Mouse (Mus musculus) heart, adult 8-10 months (tissue): ENCODE results near the gene Rtp1. TPM values are rescaled to one million over a fixed set of nuclear protein-coding genes. Genes with fewer than 3 reads are reported as not detected.
A peak's percentile ranks its signal among the peaks of the same experiment; 100 is the strongest.

Experiments
- DNase-seq: peaks from one replicate; pipeline ENCODE4 v3.0.0; 2022; ENCODE audit warnings: low spot score
- total RNA-seq, 4 experiments: library from RNA; stranded (reverse); gene quantifications; 2 replicates each; pipeline ENCODE4 v1.2.4; 2022

Rtp1 gene
- total RNA-seq, result not detected

GRCm38 (mm10) chr16:23428647-23429319, at the start of gene Rtp1:
Rtp1 (plus strand) TSS chr16:23429133.
- DNase-seq, result no peak

GRCm38 (mm10) chr16:23379536-23380230, 49.2 kb upstream of the Rtp1 start:
- no peak for DNase-seq

GRCm38 (mm10) chr16:23384304-23384703, 44.6 kb upstream of the Rtp1 start:
- DNase-seq, result no peak

DNA sequence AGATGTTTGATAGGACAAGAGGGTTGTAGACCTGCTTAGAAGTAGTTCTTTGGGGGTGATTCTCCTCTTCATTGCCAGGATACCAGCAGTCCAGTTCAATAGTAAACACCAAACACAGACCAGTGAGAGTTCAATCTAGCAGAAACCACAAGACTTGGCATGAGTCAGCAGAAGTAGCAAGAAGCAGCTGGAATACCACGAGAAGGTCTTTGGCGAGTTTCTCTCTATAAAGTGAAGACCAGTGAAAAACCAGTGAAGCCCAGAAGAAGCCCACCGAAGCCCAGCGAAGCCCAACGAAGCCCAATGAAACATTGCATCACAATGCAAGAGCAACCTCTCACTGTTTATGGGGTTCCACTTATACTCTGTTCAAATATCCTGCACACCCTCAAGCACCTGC, 31.0 kb upstream of the Rtp1 start:
- DNase-seq, result no peak

DNA sequence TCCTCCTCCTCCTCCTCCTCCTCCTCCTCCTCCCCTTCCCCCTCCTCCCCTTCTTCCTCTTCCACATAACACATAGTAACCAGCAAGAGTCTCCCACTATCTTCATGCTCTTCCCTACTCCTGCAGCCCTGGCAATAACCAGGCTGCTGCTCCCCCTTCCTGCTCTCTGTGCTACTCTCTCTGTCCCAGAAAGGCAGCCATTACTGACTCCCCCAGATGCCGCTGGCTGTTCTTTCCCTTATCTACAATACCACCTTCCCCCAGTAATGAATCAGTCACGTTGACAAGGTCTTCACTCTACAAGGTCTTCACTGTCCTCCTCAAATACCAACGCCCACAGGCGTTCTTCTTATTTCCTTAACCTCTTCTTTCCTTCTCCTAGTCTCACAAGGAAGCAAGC, 27.5 kb upstream of the Rtp1 start:
- DNase-seq, result no peak

DNA sequence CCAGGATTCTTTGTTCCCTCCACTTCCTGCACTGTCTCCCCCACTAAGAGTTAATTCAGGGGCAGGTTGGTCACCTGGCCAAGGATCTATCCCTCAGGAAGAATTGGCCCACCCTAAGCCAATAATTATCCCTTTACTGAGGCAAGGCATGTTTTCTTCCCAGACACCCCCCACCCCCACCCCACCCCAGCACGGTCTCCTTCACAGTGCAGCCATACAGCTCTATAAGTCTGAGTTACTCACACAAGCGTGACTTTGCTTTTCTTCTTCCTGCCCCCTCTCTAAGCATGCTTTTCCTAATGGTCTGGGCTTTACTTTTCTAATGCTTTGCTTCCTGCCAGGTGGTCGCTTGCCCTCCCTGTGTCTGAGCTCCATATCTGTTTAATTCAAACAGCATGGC, 27.0 kb upstream of the Rtp1 start:
- DNase-seq, result no peak

DNA sequence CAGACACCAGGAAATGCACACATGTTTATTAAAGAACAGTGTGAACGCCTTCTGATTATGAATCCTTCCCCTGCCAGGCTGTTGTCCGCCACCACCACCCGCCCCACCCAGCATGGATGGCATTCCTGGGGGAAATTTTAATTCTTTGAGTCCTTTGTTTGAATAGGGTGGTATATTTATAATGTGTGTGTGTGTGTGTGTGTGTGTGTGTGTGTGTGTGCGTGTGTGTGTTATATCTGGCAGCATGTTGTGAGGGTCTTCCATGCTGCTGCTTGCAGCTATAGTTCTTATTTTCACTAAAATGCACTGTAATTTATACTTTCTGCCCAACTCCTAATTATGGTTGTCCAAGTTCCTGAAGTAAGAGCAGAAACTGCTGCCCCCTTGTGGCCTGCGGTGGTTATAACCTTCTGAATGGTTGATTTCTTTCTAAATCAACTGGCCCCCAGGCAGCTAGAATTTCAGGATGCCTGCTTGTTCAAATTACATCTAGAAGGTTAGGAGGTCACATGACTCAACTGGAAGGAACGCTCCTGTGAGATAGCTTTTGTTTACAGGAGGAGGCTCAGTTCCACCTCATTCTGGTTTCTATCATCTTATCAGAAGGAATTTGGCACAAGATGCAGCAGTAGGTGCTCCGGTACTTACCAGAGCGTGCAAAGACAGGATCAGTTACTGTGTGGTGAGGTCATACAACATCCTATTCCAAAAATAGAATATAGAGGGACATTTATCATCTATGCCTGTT, 25.8 kb upstream of the Rtp1 start:
- DNase-seq, result peak; percentile 77

DNA sequence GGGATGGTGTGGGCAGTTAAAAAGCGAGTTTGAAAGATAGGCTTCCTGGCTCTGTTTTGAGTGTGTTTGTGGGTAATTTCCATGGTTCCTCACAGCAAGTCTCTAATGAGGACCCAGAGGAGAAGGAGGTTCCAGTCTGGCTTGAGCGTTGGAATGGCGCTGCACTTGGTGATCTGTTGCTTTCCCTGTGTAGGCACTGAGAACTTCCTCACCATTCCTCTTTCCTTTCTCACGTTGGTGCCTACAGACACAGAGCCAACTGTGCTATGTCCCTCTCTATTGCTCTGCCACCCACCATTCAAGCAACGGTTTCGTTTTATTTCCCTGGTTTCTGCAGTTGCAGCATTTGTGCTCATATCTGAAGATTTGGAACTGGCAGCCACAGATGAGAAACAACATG, 16.0 kb upstream of the Rtp1 start:
- no peak for DNase-seq

DNA sequence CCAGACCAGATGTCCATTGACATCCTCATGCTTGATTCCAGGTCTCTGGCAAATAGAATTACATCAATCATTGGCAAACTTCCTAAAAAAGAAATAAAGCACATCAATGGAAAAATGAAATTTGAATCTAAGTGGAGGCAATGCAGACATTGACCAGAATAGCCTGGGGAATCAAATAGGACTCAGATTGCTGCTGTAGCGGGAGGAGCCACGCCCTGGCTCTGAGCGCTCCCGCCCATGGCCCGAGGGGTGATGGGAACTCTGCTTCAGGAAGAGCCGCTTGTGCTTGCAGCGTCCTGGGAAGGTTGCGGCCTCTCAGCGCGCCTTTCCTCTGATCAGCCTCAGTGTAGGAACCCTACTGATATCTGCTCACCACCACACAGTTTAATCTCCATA, 12.7 kb upstream of the Rtp1 start:
- peak; percentile 38 for DNase-seq

DNA sequence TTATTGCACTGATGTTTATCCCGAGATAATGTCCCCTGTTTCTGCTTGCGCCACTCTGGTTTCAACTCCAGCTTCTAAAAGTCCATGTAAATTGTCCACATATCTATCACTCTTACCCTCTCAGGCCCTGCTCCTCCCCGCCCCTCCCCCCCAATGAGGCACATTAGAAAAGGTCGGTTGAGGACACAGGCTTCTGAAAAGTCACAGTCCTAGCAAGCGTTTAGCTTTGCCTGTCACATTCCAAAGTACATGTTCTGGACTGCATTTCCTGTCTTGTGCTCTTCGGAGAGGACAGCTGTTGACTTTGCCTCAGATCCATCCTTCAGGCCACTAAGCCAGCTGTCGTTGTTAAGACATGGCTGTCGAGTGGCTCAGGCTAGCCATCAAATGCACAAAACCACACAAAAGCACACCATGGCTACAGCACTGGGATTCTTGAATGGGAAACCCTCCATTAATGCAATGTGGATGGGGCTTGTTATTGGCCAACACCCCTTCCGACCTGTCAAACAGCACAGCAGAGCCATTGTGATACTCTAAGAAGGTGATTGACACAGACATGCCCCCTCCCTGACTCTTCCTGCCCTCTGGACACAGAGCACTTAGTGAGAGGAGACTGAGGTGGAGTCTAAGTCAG, 12.2 kb upstream of the Rtp1 start:
- peak; percentile 26 for DNase-seq

DNA sequence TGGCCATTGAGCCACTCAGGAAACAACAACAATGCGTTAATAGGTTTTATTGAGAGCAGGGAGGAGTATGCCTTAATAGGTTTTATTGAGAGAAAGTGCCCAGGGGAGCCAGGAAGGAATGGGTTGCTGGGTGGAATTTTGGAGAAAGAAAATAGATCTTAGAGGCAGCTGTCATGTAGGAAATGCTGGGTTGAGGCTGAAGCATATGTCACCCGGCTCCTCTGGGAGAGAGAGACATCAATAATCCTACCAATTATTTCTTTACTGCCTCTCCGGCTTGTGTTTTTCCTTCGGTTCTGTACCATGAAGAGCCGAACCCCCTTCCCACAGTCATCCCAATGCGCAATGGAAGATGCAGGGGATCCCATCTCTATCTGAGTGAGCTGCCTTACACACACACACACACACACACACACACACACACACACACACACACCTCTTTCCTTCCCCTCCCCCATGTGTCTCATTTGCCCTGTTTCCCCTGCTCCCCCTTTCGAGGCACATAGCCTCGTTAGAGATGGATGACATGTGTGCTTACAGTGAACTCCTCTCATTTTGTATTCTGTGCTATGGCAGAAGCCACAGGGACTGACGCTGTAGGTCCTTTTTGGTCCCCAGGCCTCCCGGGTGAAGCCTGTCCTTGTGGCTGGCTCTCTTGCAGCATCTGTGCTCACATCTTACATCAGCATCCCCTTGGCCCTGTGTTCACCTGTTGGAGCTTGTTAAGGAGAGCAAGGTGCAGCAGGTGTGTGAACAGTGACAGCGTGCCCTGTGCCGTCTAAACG, 11.3 kb upstream of the Rtp1 start:
- DNase-seq, result no peak

GRCm38 (mm10) chr16:23419565-23420085, 9.3 kb upstream of the Rtp1 start:
- DNase-seq, result no peak

DNA sequence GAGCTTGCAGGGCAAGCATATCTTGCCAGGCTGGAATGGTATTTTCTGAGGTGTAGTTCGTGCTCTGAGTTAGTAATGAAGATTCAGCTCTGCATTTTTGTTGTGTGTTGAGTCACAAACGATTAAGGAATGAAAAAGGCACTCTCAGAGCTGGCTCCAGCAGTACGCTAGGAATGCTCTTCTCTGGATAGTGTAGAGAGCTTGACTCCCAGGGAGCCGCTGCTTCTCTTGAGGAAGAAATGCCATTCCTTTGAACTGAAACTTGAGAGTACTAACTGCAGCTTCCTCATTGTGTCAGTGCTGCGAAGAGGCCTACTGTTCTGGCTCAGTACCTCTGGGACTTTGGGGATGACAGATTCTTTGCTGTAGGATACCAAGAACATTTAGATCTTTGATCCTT, 5.1 kb upstream of the Rtp1 start:
- DNase-seq, result no peak

- DNase-seq, result no peak
These were observed 1.2 kb upstream of the Rtp1 start for GRCm38 (mm10) chr16:23427701-23428100.

DNA sequence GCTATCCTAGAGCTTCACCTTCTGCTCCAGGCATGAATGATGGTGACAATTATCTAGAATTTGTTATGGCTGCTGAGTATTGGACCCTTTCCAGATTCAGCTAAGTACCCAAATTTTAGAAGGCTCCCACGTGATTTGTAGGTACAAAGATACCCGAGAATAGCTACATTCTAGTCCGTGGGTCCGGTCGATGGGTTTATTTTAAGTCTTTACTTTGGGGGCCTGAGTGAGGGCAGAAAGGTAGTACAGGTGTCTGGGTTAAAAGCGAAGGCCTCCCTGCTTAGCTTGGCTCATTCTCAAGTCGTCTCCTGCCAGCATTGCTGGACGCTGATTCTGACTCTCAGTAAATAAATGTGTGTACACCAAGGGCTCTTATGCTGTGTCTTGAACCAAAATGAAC, 1.1 kb downstream of the Rtp1 start:
- no peak for DNase-seq

DNA sequence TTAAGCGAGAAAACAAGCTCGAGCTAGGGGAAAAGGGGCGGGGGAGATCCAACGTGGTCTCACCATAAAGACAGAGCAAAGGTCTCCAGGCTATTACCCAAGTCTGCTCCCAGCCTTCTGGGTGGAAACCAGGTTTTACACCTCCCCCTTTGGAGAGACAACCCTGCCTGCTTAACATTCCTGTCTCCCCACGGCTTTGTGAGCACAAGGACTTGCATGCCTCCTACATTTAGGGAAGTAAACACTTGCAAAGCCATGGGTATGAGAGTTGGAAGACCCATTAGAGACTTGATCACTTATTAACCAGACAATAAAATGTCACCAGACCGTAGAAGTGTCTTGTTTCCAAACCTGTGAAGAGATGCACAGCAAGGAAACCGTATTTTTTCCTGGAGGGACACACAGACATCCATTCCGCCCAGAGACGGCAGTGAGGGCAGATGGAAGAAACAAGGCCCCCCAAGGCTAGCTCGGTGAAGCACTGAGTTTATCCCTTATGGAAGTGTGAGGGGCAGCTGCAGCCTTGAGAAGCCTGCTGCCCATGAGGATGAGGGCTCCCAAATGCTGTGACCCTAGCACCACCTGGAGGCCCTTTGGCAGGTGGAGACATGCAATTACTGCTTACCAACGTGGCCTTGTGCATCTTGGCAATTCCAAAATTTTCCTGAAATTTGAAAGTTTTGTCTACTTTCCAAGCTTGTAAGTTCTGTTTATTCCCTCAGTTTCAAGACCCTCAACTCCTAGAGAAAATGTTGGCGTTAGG, 8.7 kb downstream of the Rtp1 start:
- no peak for DNase-seq

DNA sequence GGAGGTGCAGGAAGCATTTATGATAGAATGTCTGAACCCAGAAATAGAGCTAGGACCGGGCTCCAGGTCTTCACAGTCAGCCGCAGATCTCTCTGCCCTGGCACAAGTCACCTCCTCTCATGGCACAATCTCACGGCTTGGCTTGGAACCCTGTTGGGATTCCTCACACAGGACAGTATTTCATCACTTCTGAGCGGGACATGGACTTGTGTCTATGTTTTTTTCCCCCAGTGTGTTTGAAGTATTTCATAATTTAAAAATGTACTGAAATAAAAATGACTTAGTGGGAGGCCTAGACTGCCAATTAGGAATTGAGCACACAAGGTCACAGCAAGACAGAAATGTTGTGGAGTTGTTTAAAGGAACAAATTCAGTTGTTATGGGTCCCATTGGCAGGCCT, 15.3 kb downstream of the Rtp1 start:
- DNase-seq, result no peak

GRCm38 (mm10) chr16:23449946-23450345, 21.0 kb downstream of the Rtp1 start:
- DNase-seq, result no peak

DNA sequence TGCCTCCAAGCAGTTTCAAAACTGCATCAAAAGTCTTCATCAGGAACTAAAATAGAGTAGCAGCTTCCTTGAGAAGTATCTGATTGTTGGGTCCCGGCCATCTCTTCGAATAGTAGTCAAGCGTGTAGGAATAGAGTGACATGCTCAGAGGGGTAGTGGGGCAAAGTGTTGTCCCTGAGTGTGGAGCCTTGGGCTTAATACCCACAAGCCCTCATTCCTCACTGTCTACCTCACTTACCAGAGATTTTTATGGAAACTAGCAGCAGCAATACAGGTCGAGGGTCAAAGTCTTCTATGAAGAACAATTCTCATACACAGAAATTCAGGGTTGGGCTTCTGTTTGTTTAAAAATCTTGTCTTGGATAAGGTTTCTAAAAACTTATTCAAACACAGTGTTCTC, 21.9 kb downstream of the Rtp1 start:
- no peak for DNase-seq

DNA sequence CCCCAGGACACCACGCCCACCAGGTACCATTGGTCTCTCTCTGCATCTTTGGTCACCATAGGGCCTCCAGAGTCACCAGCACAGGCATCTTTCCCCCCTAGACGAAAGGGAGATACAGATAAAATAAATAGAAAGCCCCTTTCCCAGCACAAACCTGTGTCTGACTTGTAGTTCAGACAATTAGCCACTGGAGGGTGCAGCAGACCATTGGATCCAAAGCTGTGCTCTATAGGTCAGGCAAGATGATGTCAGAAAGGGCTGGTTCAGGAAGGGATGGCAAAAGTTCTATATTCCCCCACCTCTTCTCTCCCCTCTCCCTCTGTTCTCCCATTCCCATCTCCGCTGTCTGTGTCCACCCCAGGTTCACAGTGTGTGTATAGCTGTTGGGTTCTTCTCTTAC, 23.5 kb downstream of the Rtp1 start:
- peak; percentile 37 for DNase-seq

- no peak for DNase-seq
These were observed 25.4 kb downstream of the Rtp1 start for GRCm38 (mm10) chr16:23454376-23454775.
